Mouse (Mus musculus): ENCODE measurements around the gene Rtn1.

DNA sequence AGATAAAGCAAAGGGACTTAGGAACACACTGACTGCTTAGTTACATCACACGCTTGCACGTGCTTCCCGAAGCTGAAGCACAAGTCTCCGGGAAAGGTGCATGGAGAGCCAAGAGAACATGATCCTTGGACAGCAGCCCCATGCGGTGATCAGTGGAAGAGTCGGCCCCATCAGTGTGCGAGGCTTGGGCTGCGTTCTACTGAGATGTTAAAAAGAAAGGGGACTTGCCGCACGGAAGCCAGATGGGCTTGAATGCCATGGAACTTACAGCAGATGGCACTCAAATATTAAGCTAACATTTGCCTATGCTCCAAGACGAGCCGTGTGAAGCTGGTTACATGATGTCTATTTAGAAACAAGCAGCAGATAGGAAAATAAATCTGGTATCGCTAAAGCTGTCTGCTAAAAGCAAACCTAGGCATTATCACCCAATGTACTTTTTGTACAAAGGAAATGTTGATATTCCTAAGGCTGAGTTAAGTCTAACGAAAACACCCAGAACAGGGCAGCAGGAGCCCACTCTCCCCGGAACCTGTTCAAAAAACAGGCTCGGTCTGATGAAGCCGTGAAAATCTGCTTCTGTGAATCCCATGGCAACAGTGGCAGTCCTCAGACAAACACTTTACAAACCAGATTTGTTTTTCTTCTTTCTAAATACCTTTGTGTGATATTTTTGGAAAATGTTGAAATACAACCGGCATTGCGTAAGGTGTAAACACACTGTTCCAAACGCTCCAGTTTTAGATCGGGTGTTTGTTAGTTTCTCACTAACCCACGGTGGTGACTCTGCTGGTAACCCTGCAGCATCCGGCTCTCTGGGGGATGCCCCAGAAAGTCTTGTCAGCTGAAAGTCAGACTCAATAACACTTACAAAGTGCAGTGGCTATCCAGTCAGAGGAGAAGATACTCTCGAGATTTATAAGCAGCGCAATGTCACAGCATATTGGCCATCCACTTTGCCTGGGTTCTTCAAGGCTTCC is 123.2 kb downstream of the Rtn1 start:
- TF ChIP-seq CTCF (IDR thresholded peaks at IDR 0.05; ENCODE audit: borderline replicate concordance, insufficient read depth, low read depth, low read length) (peak; percentile 72), POLR2A (IDR thresholded peaks at IDR 0.05; ENCODE audit: borderline replicate concordance, insufficient read depth, low read length) (no peak)

Data from cerebellum, adult 2 months (tissue).